Mouse (Mus musculus): ENCODE measurements around the gene Nlrp10.

The Nlrp10 gene

GRCm38 (mm10) chr7:108903969-108904368, 26.0 kb downstream of the Nlrp10 start:
- DNase-seq (ENCODE audit: inconsistent age in 2 of 2, low spot score in 1 of 2): no peak

GRCm38 (mm10) chr7:108894320-108894719, 35.7 kb downstream of the Nlrp10 start, which contains the start of gene Olfr519:
Gene Olfr519 (minus strand): TSS chr7:108894420.
- DNase-seq (ENCODE audit: inconsistent age in 2 of 2, low spot score in 1 of 2): no peak

GRCm38 (mm10) chr7:108884906-108885305, 45.1 kb downstream of the Nlrp10 start, which contains the start of gene Olfr518:
Gene Olfr518 (minus strand): TSS chr7:108885006.
- no peak for DNase-seq (ENCODE audit: inconsistent age in 2 of 2, low spot score in 1 of 2)

GRCm38 (mm10) chr7:108872279-108872678, 57.7 kb downstream of the Nlrp10 start, which contains the start of gene Olfr517:
Gene Olfr517 (minus strand): TSS chr7:108872379.
- no peak for DNase-seq (ENCODE audit: inconsistent age in 2 of 2, low spot score in 1 of 2)
